Mouse (Mus musculus) testis, postnatal 14 days (tissue): ENCODE results near the gene Spats2l.

Source experiments
- DNase-seq: peaks from one replicate; pipeline ENCODE4 v3.0.0; 2021; ENCODE audit warnings: low spot score

Gene Spats2l

DNA sequence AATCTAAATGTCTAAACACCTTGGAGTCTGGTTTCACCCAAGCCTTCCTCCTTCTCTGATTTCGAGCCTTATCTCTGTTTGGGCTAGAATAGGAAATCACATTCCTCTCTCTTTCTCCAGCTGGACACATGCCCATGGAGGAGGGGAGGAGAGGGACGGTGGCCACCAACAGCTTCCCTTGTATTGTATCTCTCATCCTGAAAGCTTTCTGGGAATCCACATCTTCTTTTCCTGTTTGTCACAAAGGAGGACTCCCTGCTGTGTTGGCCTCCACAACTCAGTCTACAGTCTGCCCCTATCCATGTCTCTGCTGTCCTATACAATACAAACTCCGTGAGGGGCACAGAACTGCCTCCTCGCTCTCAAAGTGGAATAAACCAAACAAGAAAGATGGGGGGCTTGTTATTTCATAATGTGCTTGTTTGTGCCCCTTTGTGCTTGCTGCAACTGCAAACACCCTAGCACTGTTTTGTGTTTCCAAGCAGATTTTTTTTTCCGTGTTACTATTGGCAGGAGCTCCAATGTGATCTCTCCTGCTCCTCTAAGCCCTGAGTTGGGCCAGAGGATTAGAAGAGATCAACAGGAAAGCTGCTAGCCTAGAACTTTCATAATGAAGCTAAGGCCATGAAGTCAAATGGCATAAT is 116.4 kb downstream of the Spats2l start:
- peak; percentile 11 for DNase-seq

DNA sequence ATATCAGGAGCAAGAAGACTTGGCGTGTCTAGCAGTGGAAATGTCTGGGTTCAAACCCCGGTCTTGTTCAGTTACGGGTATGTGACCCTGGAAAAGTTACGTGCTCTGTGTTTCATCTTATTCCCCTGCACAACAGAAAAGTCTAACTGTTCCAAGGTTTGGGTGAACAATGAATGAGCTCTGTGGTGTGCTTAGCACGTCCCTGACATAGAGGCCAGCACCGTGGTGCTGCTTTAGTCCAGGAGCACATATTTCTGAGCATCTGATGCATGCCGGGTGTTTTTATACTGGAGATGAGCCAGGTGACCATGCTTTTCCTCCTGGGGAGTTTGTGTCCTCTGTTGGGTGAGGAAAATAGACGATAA is 116.9 kb downstream of the Spats2l start:
- DNase-seq: no peak

DNA sequence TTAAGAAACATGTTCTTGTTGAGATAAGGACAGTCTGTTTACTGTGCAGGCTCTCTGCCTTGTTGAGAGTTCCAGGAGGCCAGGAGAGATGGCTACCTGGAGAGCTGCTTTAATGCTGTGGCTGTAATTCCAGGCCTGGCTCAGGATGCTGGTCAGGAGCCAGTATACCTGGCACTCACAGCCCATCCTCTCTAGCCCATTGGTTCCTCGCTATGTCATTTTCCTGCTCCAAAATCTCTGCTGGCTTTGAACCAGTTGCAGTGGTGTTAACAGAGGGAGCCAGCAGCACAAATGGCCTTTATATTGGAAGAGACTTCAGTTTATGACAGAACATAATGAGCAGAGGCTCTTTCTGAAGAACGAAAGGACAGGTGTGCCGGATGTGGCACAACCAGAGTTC is 127.5 kb downstream of the Spats2l start:
- DNase-seq: no peak

DNA sequence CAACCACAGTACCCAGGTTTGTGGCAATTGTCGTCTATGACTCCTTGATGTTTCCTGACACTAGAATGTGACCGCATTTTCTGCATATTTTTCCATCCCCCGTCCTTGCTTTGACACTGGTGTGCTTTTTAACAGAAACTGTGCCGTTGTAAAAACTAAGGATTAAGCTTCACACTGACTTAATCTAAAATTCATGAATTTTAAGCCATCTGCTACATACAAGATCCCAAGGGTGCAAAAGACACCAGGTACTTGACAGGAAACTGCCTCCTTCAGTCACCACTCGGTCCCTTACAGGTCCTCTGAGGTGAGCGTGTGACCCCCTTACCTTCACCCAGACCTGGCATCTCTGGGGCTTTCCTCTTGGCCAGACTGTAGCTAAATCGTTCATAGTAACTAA is 129.8 kb downstream of the Spats2l start:
- no peak for DNase-seq

DNA sequence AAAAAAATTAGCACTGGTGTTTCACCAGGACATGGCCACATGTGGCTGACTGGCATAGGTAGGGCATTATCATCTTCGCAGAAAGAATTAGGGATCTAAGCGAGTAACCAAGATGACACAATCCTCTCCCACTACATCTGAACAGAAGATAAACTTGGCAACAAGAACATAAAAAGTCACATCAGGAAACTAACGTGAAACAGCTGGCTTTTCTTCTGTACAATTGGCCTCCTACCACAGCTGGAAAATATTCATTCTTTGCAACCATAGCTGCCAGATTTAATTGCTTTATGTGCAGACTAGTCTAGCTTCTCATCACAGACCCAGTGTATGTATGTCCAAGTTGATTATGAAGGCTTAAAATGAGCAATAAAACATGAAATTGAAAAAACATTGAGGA is 131.9 kb downstream of the Spats2l start:
- no peak for DNase-seq

DNA sequence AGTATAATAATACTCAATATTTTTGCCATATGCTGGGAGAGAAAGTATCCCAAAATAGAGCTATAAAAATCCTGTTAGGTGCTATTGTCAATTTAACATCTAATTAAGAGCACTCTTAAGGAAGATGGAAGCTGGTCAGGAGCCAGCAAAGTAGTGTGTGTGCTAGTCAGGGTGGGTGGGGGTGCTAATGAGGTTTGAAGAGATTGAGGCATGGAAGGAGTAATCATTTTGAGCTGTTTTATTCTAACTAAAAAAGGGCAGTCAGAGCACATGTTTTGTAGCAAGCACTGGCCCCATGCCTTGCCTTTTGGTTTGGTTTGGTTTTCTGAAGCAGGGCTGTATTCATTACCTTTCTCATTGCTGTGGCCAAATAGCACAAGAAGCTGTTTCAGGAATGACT is 132.3 kb downstream of the Spats2l start:
- DNase-seq: no peak

DNA sequence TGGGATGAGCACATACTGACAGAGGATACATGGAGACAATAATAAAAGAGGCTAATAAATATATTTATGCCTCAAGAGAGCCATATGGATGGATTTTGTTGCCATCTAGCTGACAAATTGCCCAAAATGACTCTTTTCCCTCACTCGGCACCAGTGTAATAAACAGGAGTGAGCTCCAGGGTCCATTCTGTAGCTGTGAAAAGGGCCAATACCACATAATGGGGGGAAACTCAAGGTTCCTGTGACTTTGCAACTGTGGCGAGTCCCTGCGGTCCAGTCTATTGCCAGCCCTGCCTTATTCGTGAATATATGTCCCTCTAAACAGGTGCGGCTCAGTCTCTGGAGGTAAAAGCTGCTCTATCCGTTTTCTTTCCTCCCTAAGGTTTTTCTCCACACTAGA is 137.6 kb downstream of the Spats2l start:
- no peak for DNase-seq

DNA sequence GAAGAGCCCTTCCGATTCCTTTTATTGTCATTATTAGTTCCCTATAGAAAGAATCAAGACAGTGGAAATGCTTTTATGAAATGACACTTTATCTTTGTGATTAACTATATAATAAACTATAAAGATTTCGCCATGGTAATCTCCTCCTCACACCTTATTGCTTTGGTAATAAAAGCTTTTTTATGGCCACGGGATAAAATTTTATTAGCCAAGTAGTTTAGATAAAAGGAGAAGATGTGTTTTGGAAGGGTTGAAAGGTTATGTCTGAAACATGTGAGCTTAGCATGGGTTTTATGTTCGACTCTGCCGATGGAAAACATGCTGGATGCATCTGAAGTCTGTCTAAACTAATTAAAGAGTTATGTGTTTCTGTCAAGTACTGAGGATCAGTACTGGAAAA is 143.4 kb downstream of the Spats2l start:
- no peak for DNase-seq

DNA sequence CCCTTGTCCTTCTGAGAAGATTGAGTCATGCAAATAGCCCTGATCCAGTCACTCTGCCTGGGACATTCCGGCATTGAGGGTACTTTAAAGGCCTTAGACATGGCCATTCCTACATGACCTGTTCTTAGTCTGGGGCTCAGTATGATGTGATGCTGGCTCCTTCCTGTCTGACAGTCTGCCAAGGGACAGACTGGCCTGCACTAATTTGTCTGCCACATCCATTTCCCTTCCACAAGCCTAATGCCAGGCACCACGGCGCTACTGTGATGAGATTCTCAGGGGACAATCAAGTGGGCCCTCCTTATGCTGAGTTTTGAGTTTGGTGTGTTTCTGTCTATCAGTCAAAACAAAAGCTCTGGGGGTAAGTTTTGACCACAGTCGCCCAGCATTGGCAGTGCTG is 144.6 kb downstream of the Spats2l start:
- DNase-seq: no peak

DNA sequence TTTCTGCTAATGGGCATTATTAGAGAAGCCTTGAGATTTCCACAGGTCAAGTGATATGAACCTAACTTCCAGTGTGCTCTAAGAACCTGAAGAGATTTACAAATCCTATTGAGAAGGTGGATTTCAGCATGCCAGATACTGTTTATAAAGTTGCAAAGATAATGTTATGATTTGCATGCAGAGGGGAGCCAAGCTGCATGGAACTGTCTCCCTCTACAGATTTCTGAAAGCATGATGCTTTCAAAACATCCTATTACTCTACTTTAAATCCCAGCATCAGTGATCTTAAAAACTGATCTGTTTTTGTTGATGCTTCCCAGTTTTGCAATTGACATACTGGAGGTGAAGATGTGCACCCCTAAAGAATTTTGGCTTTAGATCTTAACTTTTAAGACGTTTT is 160.3 kb downstream of the Spats2l start:
- no peak for DNase-seq

DNA sequence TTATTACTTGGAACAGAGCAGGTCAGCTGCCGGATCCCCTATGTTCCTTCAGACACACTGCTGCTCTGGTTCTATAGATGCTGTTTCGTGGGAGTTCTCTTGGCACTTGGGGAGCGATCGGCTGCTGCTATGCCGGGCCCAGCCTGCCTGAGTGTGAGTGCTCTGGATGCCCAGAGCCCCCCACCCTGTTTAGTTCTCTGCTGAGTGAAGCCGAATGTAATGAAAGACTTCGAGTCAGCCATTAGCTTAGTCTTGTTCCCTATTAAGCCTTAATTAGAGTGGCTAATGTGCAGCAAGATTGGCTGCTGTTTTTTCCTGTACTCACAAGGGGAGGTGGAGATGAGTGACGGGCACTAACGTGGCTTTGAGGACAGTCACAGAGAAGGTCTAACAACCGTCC is 166.7 kb downstream of the Spats2l start:
- no peak for DNase-seq

DNA sequence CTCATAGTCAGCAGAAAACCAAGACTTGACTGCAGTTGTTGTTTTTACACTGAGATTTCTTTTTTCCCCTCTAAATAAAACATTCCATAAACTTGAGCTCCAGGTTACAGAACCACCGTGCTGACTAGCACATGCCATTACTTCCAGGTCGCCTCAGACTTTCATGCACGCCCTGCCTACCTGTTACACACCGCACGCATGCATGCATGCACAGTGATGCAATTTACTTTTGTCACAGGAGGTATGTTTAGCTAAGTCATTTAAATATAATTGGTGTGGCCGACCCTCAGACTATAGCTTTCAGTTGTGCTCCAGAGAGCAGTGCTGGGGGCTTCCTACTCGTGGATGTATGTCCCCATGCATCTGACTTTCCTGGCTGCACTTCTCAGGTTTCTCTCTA is 167.1 kb downstream of the Spats2l start:
- DNase-seq: no peak

DNA sequence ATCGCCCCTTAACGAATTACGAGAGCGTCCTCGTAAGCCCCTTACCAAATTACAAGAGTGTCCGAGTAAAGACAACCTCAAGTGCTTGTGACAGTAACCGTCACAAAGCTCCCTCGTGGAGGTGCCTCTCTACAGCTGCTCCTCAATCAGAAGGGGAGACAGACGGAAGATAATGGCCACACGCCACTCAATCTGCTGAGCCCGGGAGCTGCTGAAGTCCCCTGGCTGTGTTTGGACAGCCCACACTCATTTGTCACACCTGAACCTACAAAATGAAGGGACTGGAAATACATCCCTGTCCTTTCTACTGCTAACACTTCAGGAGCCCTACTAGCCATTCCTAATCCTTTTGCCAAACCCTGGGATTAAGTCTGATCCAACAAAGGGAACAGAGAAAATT is 167.8 kb downstream of the Spats2l start:
- DNase-seq: no peak

DNA sequence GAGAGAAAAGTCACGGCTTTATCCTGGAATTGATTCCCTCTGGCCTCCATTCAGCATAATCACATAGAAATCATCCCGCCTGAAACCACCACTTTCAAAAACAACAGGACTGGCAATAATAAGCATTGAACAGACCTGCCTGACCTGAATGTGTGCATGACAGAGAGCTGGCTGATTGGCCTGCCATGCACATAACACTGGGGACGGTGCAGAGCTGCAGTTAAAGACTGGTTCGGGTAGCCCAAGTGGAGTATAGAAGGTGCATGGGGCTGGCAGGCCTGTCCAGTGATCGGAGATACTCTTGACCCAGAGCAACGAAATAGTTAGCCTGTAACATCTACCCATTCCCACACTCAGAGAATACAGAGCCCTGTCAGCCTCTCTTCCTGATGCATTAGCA is 168.3 kb downstream of the Spats2l start:
- no peak for DNase-seq

DNA sequence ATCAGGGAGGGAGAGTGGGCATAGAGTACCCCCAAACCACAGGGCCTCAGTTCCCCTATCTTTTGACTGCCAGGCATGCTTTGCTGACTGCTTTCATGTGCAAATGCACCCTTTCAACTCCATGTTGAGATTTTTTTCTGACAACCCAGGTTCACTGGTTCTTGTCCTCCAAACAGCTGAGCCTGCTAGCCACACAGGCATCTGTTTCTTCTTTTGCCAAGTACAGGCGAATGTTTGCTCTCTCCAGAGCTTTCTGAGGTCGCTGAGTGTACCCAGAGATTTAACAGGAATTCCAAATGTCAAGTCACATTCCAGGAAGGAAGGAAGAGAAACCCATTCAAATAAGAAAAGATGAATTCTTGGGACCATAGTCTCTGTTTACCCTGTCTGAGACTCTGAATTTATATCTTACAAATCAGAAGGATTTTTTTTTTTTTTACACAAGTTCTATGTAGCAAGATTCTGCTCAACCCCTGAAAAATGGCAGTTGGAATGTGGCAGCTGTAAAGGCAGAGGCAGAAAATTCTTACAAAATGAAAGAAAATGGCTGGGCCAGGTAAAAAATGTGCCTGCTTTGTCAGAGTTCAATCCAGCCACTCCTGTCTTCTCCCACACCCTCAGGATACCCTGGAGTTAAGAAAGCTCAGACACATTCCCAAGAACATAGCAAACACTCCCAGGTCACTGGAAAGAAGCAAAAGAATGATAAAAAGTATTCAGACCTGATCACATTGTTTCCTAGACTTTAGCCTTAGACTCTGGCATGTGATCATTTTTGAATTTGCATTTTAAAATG is 173.8 kb downstream of the Spats2l start:
- no peak for DNase-seq

DNA sequence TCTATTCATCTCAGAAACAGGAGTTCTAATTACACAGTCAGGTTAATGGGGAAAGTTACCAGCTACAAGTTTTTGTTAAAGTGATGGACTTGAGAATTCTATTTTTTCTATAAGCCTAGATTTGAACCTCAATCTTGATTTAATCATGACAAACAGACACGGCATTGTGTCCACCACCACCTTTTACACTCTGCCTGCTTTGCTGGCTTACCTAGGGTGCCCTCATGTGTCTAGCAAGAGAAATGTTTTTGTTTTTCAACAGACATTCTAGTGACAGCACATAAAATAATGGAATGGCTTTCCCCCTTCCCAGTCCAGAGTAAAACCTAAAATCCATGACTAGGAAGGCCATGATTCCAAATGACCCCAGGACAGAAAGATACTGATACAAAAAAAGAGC is 175.2 kb downstream of the Spats2l start:
- DNase-seq: no peak

DNA sequence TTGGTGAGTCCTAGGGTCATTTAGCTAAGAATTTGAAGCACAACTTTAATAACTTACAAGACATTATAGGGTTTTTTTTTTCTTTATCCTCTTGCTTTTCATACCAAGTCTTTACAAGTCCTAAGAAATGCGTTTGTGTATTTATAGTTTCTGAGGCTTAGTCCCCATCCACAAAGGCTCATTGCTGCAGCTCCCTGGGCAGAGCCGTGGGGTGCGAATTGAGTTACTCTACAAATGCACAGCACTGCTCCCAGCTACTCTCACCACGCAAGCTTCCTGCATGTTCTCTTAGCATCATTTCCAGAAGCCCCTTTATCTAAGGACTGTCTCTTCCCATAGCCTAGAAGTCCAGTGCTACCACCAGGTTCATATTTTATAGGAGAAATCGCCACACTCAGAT is 175.8 kb downstream of the Spats2l start:
- no peak for DNase-seq

DNA sequence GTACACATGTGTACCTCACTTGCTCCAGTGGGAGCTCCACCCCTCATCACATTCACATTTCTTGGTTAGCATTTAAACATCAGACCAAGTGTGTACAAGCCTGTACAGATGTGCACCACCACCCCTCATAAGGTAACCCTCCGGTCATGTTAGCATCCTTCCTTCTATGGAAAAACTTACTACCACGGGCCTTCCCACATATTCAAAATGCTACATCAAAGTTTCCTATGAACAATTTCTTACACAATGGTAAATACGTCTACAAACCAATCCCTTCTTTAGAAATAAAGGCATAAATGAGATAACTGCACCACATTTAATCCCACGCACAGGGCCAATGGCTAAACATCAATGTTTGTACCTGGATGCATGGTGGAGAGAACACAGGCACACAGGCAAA is 178.5 kb downstream of the Spats2l start:
- no peak for DNase-seq

DNA sequence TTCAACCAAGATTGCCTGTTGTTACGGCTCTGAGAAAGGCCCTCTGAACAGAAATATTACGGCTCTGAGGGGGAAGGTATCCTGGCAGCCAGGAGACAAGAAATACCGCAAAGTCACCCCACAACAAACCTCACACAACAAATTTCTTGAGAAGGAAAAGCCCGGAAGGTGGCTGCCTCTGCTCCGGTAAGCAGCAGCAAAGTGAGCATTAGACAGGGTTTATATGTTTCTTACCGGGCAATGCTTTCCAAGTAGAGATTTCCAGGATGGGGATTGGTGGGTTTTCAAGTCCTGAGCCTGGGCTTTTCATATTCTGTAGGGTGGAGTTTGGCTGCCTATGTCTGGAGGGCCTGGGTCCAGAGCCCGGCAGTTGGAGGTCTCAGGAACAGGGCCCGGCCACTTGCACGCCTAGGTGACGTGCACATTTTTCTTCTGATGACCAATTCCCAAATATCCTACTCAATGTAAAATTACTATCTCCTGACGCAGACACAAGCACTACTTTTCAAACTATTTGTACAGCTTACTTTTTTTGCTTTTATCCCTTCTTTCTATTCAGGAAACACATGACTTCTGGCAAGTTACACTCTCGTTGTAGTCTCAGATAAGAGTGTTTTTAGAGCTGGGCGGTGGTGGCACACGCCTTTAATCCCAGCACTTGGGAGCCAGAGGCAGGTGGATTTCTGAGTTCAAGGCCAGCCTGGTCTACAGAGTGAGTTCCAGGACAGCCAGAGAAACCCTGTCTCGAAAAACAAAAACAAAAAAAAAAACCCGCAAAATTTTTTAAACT is 179.8 kb downstream of the Spats2l start:
- no peak for DNase-seq

DNA sequence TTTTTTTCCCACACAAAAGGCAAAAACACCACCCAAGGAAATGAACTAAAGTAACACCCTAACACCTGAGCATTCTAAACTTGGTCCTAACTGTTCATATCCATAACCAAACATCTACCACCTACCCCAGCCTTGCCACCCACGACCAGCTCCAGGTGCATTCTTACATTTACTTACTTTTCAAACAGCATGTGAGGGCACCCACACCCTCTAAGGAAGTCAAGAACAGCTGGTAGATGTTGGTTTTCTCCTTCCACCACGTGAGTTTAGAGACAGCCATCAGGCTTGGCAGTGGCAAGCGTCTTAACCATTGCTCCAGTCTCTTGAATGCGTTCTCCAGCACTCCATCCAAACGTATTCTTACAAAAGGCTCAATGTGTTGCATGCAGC is 180.4 kb downstream of the Spats2l start:
- no peak for DNase-seq

DNA sequence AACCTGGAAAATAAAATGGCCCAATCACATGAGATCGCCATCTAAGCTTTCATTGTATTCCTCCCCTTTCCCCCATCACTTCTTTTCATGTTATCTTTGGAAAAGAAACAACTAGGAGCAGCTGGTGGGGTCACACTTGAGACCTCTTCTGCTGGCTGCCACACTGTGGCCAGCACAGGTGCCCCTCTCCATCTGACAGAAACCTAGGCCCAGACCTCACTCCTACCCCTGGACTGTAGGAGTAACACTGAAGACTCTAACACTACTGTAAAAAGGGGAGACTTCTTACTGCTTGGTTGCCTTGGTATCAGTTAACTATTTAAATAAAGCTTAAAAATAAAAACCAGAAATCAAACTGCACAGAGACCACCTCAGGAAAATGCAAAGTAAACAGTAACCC is 181.8 kb downstream of the Spats2l start:
- DNase-seq: no peak

DNA sequence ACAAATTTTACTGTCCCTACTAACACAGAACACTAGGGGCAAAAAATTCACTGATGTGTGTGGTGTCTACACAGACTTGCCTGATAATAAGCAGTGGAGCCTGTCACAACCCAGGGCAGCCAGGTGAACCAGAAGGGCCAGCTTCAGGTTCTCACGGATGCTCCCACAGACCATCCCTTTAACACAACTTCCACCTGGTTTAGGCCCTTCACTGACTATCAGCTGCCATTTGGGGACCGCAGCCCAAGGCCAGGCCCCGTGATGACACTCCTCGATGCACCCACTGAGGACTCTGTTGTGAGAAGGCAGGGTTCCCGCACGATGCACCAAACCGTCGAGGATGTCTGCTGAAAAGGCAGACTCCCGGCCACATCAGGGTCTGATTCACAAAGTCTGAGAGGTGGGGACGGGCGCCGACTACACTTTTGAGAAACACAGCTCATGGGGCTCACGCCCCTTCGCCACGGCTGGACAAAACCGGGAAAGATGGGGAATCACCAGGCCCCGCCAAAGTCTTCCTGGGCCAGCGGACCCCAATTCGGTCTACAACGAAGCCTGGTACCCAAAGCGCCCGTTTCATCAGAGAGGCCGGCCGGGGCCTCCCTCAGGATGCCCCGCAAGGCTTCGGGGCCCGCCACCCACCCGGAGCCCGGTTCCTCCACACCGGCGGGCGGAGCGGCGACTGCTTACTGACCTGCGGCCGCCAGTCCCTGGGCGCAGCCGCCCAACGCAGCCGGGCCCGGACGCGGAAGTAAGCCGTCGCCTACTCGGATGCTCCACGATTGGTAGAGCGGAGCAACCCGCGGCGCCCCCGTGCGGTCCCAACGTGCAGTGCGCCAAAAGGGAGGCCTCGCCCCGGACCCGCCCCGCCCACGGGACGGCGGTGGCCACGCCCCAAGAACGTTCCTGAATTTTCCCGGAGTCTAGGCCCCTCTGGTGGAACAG is 195.6 kb downstream of the Spats2l start:
- peak; percentile 95 for DNase-seq
